Mouse (Mus musculus) stomach, embryonic 16.5 days (tissue): ENCODE results near the gene Lag3. TPM values are rescaled to one million over a fixed set of nuclear protein-coding genes. Genes with fewer than 3 reads are reported as not detected.

Experiments
- ATAC-seq: fragments of 200-750 bp; cut with Nextera tagmentation; 2 replicates; pipeline ENCODE4 v1.8.0; 2017; ENCODE audit warnings: moderate number of reproducible peaks, moderate TSS enrichment; ENCODE audit not compliant: insufficient read depth, low FRiP score
- H3K27ac ChIP-seq: fragments of 300-500 bp; sonication (generic); 2 replicates; pipeline ENCODE4 v1.5.1; 2014; ENCODE audit warnings: low read length
- H3K27me3 ChIP-seq: fragments of 300-500 bp; sonication (generic); 2 replicates; pipeline ENCODE4 v1.6.1; 2014; ENCODE audit warnings: low read length, control low read depth, mixed read lengths; ENCODE audit not compliant: control insufficient read depth, insufficient read depth
- H3K36me3 ChIP-seq: fragments of 300-500 bp; sonication (generic); 2 replicates; pipeline ENCODE4 v1.6.1; 2014; ENCODE audit warnings: low read length; ENCODE audit not compliant: control insufficient read depth, insufficient read depth
- H3K4me1 ChIP-seq: fragments of 300-500 bp; sonication (generic); 2 replicates; pipeline ENCODE4 v1.6.1; 2014; ENCODE audit warnings: low read length, control low read depth, mixed read lengths; ENCODE audit not compliant: control insufficient read depth, insufficient read depth
- H3K4me2 ChIP-seq: fragments of 300-500 bp; sonication (generic); 2 replicates; pipeline ENCODE4 v1.6.1; 2014; ENCODE audit warnings: low read depth, low read length, mixed read lengths
- H3K4me3 ChIP-seq: fragments of 300-500 bp; sonication (generic); replicated peaks from 2 replicates; pipeline ENCODE4 v1.5.1; 2014; ENCODE audit warnings: mild to moderate bottlenecking, low read length
- H3K9ac ChIP-seq: fragments of 300-500 bp; sonication (generic); 2 replicates; pipeline ENCODE4 v1.6.1; 2014; ENCODE audit warnings: low read length
- H3K9me3 ChIP-seq: fragments of 300-500 bp; sonication (generic); replicated peaks from 2 replicates; pipeline ENCODE4 v1.6.1; 2016; ENCODE audit warnings: low read length, control low read depth; ENCODE audit not compliant: control insufficient read depth
- WGBS: fragments of 180-500 bp; shearing (Covaris S2); extraction: QIAGEN DNeasy Blood & Tissue Kit; methylation state at CpG from one replicate; pipeline ENCODE4 v1.1.7; 2014; 5-methylcytosine and 5-hydroxymethylcytosine counted together
- polyA plus RNA-seq: library from polyadenylated mRNA; unstranded; fragments of >200 nt; fragmentation: Nextera tagmentation; extraction: Ambion mirVana; gene quantifications from 2 replicates; pipeline ENCODE4 v1.2.1, GENCODE M21; 2015

The Lag3 gene
- polyA plus RNA-seq, 1 experiment from 2014 or later = 1.3 TPM

GRCm38 (mm10) chr6:124890997-124891396, 20.5 kb downstream of the Lag3 start:
- 57% methylated on average over 6 of the region's 6 CpGs for WGBS
- H3K4me3 ChIP-seq = no peak overlapping the region
- H3K9ac ChIP-seq = no peak overlapping the region
- H3K4me1 ChIP-seq = no peaks in the 10 kb centered on the region
- no peak overlapping the region for H3K27ac ChIP-seq
- no peaks in the 10 kb centered on the region for H3K9me3 ChIP-seq
- H3K27me3 ChIP-seq = no peaks in the 10 kb centered on the region
- no peaks in the 10 kb centered on the region for H3K36me3 ChIP-seq
- no peak for ATAC-seq
- no peak overlapping the region for H3K4me2 ChIP-seq

GRCm38 (mm10) chr6:124888555-124889125, 22.9 kb downstream of the Lag3 start:
- H3K36me3 ChIP-seq = no peaks in the 10 kb centered on the region
- WGBS = 83% methylated on average over 6 of the region's 6 CpGs
- H3K9me3 ChIP-seq = no peaks in the 10 kb centered on the region
- ATAC-seq = no peak
- no peak overlapping the region for H3K4me3 ChIP-seq
- no peak overlapping the region for H3K4me2 ChIP-seq
- H3K9ac ChIP-seq = no peak overlapping the region
- no peaks in the 10 kb centered on the region for H3K4me1 ChIP-seq
- no peaks in the 10 kb centered on the region for H3K27me3 ChIP-seq
- H3K27ac ChIP-seq = no peak overlapping the region

- no peak for ATAC-seq
- WGBS = 69% methylated on average over 9 of the region's 9 CpGs
- Histone ChIP-seq H3K4me1 (no peaks in the 10 kb centered on the region), H3K4me3 (no peak within 1 kb of the TSS), H3K27ac (no peak within 1 kb of the TSS), H3K27me3 (no peaks in the 10 kb centered on the region), H3K9ac (no peak within 1 kb of the TSS), H3K4me2 (no peak within 1 kb of the TSS), H3K9me3 (no peaks in the 10 kb centered on the region), H3K36me3 (no peaks in the 10 kb centered on the region)
Observed at GRCm38 (mm10) chr6:124887986-124888385, 23.5 kb downstream of the Lag3 start, which contains the start of gene Cd4. Cd4 (minus strand) TSS chr6:124888221.

GRCm38 (mm10) chr6:124885956-124886381, 25.5 kb downstream of the Lag3 start:
- no peaks in the 10 kb centered on the region for H3K36me3 ChIP-seq
- WGBS = 87% methylated on average over 8 of the region's 8 CpGs
- no peak overlapping the region for H3K4me2 ChIP-seq

DNA sequence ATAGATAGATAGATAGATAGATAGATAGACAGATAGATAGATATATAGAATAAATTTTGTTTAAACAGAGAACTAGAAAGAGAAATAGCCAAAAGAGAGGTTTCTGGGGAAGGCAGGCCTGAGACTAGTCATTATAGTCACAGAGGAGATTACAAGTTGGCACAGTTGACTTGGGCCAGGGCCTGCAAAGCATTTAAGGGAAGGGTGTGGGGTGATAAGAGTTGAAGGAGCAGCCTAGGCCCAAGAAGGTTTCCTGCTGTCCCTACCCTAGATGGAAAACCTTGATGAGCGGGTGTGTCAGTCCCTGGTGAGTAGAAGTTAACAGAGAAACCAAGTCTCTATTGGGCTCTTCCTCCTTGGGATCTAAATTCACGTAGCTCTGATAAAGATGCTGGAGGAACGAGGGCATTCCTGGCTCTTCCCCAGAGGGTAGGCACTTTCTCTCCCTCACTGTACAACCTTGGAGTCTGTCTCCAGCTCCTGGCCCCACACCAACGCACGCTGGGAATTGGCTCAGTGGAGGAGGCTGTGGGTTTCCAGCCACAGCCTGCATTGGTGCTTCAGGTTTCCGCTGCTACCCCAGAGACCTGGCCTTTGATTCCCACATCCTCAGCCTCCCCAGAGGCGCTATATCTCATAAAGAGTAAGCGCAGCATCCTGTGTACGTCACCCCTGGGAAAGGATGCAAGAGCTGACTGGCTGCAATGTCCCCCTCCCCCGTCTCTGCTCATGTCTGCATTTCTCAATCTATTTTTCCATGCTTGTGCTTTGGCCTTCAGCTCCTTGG, 26.6 kb downstream of the Lag3 start:
- Histone ChIP-seq H3K4me1 (no peaks in the 10 kb centered on the region), H3K9me3 (no peaks in the 10 kb centered on the region), H3K4me2 (no peak overlapping the region), H3K4me3 (no peak overlapping the region), H3K9ac (no peak overlapping the region), H3K27ac (no peak overlapping the region), H3K27me3 (no peaks in the 10 kb centered on the region), H3K36me3 (no peaks in the 10 kb centered on the region)
- 66% methylated on average over 10 of the region's 10 CpGs for WGBS
- ATAC-seq = no peak

More at GRCm38 (mm10) chr6:124885956-124886381, 25.5 kb downstream of the Lag3 start:
- no peak overlapping the region for H3K4me3 ChIP-seq
- no peaks in the 10 kb centered on the region for H3K27me3 ChIP-seq
- no peaks in the 10 kb centered on the region for H3K4me1 ChIP-seq
- no peaks in the 10 kb centered on the region for H3K9me3 ChIP-seq
- H3K27ac ChIP-seq = no peak overlapping the region
- ATAC-seq = no peak
- no peak overlapping the region for H3K9ac ChIP-seq

DNA sequence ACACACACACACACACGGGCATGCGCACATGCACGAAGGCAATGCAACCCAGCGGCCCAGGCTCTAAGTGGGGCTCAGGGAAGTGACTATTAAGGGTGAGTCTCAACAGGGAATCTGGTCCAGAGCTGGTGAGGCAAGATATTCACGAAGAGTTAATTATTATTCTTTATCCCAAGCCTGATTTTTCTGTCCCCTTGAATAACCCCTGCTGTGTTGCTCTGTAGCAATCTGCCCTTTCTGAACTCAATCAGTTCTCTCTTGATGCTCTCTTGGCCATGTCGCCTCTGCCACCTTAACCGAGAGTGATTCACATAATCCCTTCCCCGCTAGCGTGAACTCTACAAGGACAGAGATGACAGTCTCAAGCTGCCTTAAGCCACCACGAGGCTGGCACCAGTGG, 28.2 kb downstream of the Lag3 start:
- WGBS = 76% methylated on average over 10 of the region's 10 CpGs
- Histone ChIP-seq H3K4me2 (no peak overlapping the region), H3K9ac (no peak overlapping the region), H3K27ac (no peak overlapping the region), H3K9me3 (no peaks in the 10 kb centered on the region), H3K36me3 (no peaks in the 10 kb centered on the region), H3K4me3 (no peak overlapping the region), H3K27me3 (no peaks in the 10 kb centered on the region), H3K4me1 (no peaks in the 10 kb centered on the region)
- ATAC-seq = no peak

DNA sequence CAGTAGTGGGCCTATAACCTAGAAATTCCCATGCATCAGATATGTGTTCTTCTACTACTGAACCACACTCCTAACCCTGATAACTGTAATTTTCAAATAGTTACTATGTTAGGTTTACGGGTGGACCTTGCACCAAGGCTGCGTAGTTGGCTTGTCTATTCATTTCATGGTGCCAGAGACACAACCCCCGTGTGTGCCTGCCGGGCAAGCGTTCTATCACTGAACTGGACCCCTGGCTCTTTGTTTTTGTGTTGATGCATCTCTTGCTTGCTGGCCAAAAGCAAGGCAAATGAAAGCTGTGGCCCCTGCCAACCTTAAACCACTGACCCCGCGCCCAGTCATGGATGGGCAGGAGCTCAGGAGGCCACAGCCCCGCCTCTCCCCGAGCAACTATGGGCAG, 29.7 kb downstream of the Lag3 start:
- no peak overlapping the region for H3K27ac ChIP-seq
- no peak for ATAC-seq
- no peaks in the 10 kb centered on the region for H3K36me3 ChIP-seq
- H3K4me2 ChIP-seq = no peak overlapping the region
- H3K4me1 ChIP-seq = no peaks in the 10 kb centered on the region
- WGBS = 88% methylated on average over 9 of the region's 9 CpGs
- no peak overlapping the region for H3K9ac ChIP-seq
- H3K4me3 ChIP-seq = no peak overlapping the region
- no peaks in the 10 kb centered on the region for H3K27me3 ChIP-seq
- no peaks in the 10 kb centered on the region for H3K9me3 ChIP-seq

DNA sequence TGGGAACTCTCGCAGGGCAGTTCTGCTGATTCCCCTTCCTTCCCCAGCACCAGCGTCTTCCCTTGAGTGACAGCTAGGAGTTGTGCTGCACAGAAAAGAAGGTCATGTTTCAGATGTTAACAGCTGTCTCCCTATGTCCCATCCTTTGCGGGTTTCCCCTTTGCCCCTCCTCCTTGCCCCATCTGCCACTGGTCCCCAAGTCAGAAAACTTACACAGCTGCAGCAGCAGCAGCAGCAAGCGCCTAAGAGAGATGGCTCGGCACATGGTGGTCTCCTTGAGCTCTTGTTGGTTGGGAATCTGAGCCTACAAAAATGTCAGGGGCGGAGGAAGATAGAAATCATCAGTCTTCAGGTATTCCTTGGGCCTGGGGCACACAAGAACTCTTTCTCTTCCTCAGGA, 32.1 kb downstream of the Lag3 start:
- no peaks in the 10 kb centered on the region for H3K9me3 ChIP-seq
- no peak for ATAC-seq
- H3K4me3 ChIP-seq = no peak overlapping the region
- 49% methylated on average over 6 of the region's 6 CpGs for WGBS
- H3K27me3 ChIP-seq = no peaks in the 10 kb centered on the region
- H3K4me2 ChIP-seq = no peak overlapping the region
- H3K4me1 ChIP-seq = no peaks in the 10 kb centered on the region
- H3K9ac ChIP-seq = no peak overlapping the region
- H3K27ac ChIP-seq = no peak overlapping the region
- no peaks in the 10 kb centered on the region for H3K36me3 ChIP-seq

DNA sequence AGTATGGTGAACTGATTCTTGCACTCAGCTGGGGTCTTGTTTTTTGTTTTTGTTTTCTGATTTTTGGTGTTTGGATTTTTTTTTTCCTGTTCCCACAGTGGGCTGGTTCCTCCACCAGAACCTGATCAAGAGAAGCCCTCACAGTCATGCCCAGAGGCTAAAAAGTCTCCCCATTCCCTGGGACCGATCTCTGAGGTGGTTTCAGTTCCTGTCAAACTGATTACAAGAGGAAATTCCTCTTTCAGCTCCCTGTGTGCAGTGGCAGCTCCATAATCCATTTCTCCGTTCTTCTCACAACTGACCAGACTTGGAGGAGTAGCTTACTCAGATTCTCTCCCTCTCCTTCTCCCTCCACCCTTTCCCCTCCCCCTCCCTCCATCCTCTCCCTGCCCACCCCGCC, 37.2 kb downstream of the Lag3 start:
- no peak for ATAC-seq
- WGBS = 18% methylated on average over 3 of the region's 3 CpGs

More for the DNA sequence above, 37.2 kb downstream of the Lag3 start:
- Histone ChIP-seq H3K27me3 (no peaks in the 10 kb centered on the region), H3K9ac (no peak overlapping the region), H3K36me3 (no peaks in the 10 kb centered on the region), H3K4me3 (no peak overlapping the region), H3K9me3 (no peaks in the 10 kb centered on the region), H3K4me2 (no peak overlapping the region), H3K4me1 (no peaks in the 10 kb centered on the region), H3K27ac (no peak overlapping the region)
